Mouse (Mus musculus): Measurements from ENCODE around the gene Pde4a.

Gene Pde4a

GRCm38 (mm10) chr9:21165041-21165951 is at the start of gene Pde4a:
TSS of gene Pde4a (plus strand) at chr9:21165714.
- in situ Hi-C loops (cut with MseI, MboI) = no loop called here

GRCm38 (mm10) chr9:21117073-21117472 is 48.4 kb upstream of the Pde4a start:
- in situ Hi-C loops (cut with MseI, MboI) = no loop called here

- in situ Hi-C loops (cut with MseI, MboI) = no loop called here
These were observed 44.0 kb upstream of the Pde4a start for GRCm38 (mm10) chr9:21121483-21121882.

- in situ Hi-C loops (cut with MseI, MboI) = no loop called here
These were observed 40.7 kb upstream of the Pde4a start for GRCm38 (mm10) chr9:21124837-21125236.

DNA sequence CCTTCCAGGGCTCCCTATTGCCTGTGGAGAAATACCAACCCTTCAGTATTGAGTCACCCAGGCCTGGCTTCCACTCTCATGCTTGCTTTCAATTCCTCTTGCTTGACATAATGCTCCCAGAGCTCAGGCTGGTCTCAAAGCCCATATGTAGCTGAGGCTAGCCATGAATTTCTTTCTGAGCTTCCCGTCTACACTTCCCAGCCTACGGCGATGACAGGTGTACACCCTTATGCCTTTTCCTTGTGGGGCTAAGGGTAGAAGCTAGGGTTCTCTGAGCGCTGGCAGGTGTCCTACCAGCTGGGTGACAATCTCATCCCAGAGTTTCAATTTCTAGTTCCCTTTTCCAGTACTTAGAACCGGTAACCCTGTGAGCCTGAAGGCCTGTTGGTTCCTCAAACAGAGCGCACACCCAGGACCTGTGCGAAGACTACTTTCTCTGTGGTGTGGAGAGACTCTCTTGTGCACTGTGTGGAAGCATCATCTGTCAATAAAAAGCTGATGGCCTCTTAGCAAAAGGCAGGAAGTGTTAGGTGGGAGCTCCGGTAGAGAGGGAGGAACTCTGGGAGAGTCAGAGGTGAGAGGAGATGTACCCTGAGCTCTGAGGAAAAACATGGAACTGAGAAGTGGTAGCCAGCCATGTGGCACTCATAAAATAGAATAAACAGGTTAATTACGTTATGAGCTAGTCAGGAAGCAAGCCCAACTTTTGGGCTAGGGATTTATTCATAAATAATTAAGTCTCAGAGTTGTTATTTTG is 39.8 kb upstream of the Pde4a start:
- in situ Hi-C loops (cut with MseI, MboI) = no loop called here

DNA sequence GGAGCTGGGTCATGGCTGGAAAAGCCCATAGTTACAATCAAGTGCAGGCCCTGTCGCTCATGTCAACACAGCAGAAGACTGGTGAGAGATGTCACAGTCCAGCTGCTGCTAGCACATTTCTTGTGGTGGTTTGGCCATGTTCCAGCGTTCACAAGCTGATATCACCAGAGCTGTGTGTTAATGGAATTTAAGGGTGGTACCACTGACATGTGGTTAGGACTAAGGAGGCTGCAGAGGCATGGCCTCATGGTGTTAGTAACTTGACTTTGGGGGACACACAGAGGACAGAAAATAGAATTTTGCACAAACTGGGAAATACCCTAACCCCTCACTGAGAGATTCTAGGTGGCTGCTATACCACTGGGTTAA is 39.3 kb upstream of the Pde4a start:
- in situ Hi-C loops (cut with MseI, MboI) = no loop called here

DNA sequence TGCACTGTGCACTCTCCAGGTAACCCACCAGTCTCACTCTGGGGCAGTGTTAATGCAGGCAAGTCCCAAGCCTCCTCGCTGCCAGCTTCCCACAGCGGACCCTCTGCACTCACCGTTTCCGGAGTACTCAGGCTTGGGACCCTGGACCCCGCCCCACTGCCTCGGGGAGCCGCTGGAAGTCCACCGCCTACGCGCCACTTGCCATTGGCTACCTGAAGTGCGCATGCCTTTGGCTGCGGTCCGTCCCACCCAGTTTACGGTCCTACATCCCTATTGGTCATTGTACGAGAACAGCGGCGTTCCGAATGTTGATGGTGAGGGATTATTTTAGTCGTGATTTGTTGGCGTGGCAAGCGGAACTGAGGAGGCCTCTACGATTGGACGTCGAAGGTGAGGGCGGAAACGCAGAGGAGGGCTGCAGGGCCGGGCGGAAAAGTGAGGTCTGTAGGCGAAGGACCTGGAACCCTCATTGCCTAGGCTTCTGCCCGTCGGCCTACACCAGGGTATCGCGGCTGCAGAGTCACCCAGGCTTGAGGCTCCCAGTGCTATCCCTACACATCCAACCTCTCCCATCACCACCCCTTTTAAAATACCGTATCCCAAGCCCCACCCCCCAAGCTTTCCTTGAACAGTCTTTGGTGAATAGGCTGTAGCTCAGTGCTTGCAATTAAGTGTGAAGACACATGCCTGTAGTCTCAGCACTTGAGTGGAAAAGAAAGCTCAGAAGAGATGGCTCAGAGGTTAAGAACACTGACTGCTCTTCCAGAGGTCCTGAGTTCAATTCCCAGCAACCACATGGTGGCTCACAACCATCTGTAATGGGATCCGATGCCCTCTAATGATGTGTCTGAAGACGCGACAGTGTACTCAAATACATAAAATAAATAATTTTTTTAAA is 34.2 kb upstream of the Pde4a start, which contains the start of gene Tyk2:
TSS of gene Tyk2 (minus strand) at position 185 of the 898 bp plus-strand sequence.
- in situ Hi-C loops (cut with MseI, MboI) = no loop called here

GRCm38 (mm10) chr9:21132102-21132775 is 33.3 kb upstream of the Pde4a start:
- in situ Hi-C loops (cut with MseI, MboI) = no loop called here

- in situ Hi-C loops (cut with MseI, MboI) = no loop called here
These were observed 32.3 kb upstream of the Pde4a start for GRCm38 (mm10) chr9:21133064-21133707.

GRCm38 (mm10) chr9:21134595-21135328 is 30.8 kb upstream of the Pde4a start:
- in situ Hi-C loops (cut with MseI, MboI) = no loop called here

- in situ Hi-C loops (cut with MseI, MboI) = no loop called here
These were observed 30.1 kb upstream of the Pde4a start for GRCm38 (mm10) chr9:21135329-21135890.

DNA sequence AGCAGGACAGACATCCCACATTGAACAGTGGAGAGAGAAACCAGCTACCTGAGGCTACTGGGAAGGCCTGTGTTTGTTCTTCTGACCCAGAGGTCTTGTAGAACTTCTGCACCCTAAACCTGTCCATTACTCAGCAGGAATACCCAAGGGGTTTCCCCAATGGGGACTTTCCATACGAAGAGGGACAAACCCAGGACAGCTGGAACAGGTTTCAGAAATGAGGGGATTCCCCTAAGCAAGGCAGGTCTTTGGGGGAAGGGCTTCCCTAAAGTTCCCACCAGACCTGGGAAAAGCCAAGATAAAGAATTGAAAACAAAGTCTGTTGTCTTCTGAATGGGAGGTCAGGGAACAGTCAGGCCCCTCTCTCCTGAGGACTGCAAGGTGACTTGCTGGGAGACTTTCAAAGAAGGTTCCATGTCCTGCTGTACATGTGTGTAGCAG is 29.6 kb upstream of the Pde4a start:
- in situ Hi-C loops (cut with MseI, MboI) = no loop called here

GRCm38 (mm10) chr9:21136401-21136800 is 29.1 kb upstream of the Pde4a start:
- in situ Hi-C loops (cut with MseI, MboI) = no loop called here

GRCm38 (mm10) chr9:21137229-21137628 is 28.3 kb upstream of the Pde4a start:
- in situ Hi-C loops (cut with MseI, MboI) = no loop called here

DNA sequence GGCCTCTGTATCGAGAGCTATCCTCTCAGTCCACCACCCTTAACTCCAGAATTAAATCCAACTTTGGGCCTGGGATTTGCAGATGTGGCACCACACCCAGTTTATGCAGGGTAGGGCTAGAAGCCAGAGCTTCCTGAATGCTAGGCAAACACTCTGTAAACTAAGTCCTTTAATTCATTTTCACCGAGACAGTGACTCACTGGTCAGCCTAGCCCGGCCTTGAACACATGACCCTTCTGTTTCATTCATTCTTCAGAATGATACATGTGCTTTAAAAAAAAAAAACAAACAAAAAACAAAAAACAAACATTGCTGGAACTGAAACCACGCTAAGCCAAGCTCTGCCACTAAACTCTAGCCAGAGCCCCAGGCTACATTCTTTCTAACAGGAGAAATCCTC is 27.1 kb upstream of the Pde4a start:
- in situ Hi-C loops (cut with MseI, MboI) = no loop called here

DNA sequence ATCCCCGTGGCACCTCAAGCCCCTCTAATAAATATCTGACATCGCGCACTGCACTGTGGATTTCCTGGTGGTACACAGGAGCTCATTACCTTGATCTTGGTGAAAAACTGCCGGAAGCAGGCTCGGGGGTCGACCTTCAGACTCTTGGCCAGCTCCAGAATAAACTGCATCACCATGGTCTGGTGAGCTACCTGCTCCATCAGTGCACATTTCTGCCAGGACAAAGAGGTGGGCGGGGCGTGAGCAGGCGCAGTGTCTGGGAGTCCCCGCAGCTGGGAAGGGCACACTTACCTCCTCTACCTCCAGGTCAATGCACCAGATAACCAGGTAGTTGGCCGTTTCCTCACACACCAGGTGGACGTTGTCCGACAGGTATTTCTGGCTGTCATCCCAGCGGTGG is 23.6 kb upstream of the Pde4a start:
- in situ Hi-C loops (cut with MseI, MboI) = no loop called here

DNA sequence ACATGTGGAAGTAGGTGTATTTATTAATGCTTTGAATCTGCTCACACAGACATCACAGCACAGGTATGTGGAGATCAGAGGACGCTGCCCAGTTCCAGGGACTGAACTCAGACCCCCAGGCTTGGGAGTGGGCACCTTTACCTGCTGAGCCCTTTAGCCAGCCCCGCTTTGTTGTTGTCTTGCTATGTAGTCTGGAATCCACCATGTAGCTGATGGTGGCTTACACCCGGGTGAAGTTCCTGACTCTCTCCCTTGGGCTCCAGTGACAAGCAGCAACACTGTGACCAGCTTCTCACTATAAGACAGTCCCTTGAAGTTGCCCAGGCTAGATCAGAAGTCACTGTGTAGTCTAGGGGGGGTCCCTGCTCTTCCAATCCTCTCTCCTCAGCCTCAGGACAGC is 21.2 kb upstream of the Pde4a start:
- in situ Hi-C loops (cut with MseI, MboI) = no loop called here

- in situ Hi-C loops (cut with MseI, MboI) = no loop called here
These were observed 20.1 kb upstream of the Pde4a start for GRCm38 (mm10) chr9:21145431-21145830.

DNA sequence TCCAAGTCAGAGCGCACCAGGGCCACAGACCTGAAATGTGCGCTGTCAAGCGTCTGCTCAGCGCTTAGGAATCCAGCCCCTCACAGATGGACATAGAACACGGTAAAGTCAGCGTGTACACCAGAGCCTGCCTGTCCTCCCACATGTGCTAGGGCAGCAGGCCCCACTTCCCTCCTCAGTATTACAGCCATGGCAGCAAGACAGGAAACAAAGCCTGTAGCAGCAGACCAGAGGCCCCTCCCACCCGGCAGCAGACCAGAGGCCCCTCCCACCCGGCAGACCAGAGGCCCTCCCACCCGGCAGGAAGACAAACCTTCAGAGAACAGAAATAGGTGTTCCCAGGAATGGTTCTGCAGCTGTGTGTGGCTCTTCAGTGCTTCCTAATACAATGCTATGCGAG is 18.8 kb upstream of the Pde4a start:
- in situ Hi-C loops (cut with MseI, MboI) = no loop called here

- in situ Hi-C loops (cut with MseI, MboI) = no loop called here
These were observed 17.1 kb upstream of the Pde4a start for GRCm38 (mm10) chr9:21148427-21148826.
